Mouse (Mus musculus) liver, embryonic 14.5 days (tissue): ENCODE data around the gene Cryab. TPM values are rescaled to one million over a fixed set of nuclear protein-coding genes. Genes with fewer than 3 reads are reported as not detected.

Experiments
- ATAC-seq: fragments of 200-750 bp; cut with Nextera tagmentation; 2 replicates; pipeline ENCODE4 v1.8.0; 2017; ENCODE audit warnings: moderate number of reproducible peaks, mild to moderate bottlenecking, moderate library complexity; ENCODE audit not compliant: insufficient read depth
- DNase-seq, 3 experiments: peaks; one replicate each; pipeline ENCODE4 v3.0.0-alpha.2; 2012 to 2013; ENCODE audit warnings: low read depth in 3 of 3, low spot score in 3 of 3
- H3K27ac ChIP-seq: fragments of 300-500 bp; sonication (generic); 2 replicates; pipeline ENCODE4 v1.5.1; 2014; ENCODE audit warnings: moderate library complexity, mild to moderate bottlenecking, control low read depth, inconsistent platforms
- H3K27me3 ChIP-seq: fragments of 300-500 bp; sonication (generic); 2 replicates; pipeline ENCODE4 v1.6.1; 2014; ENCODE audit warnings: mild to moderate bottlenecking, low read length, moderate library complexity; ENCODE audit not compliant: control insufficient read depth, insufficient read depth
- H3K36me3 ChIP-seq: fragments of 300-500 bp; sonication (generic); replicated peaks from 2 replicates; pipeline ENCODE4 v1.6.1; 2014; ENCODE audit warnings: low read depth; ENCODE audit not compliant: control insufficient read depth, insufficient read depth
- H3K4me1 ChIP-seq, 2 experiments: fragments of 200-500 bp in 1 of 2; fragments of 300-500 bp in 1 of 2; sonication (generic) in 1 of 2; replicated peaks; 2 replicates each; pipeline ENCODE4 v1.6.1; 2012 to 2014; ENCODE audit warnings: antibody characterized with exemption in 1 of 2, inconsistent platforms in 1 of 2, low read length in 1 of 2; ENCODE audit not compliant: control insufficient read depth in 2 of 2, insufficient read depth in 2 of 2
- H3K4me2 ChIP-seq: fragments of 300-500 bp; sonication (generic); 2 replicates; pipeline ENCODE4 v1.6.1; 2014; ENCODE audit warnings: low read depth, mild to moderate bottlenecking, control low read depth, moderate library complexity
- H3K4me3 ChIP-seq, 2 experiments: fragments of 200-500 bp in 1 of 2; fragments of 300-500 bp in 1 of 2; sonication (generic) in 1 of 2; 2 replicates each; pipeline ENCODE4 v1.5.1; 2012 to 2014; ENCODE audit warnings: low read depth in 2 of 2, low read length in 2 of 2, mild to moderate bottlenecking in 2 of 2, control low read depth in 1 of 2, inconsistent platforms in 1 of 2, moderate library complexity in 1 of 2; ENCODE audit not compliant: insufficient read depth in 1 of 2
- H3K9ac ChIP-seq: fragments of 300-500 bp; sonication (generic); replicated peaks from 2 replicates; pipeline ENCODE4 v1.6.1; 2014; ENCODE audit warnings: mild to moderate bottlenecking, control low read depth, moderate library complexity
- H3K9me3 ChIP-seq: fragments of 300-500 bp; sonication (generic); 2 replicates; pipeline ENCODE4 v1.6.1; 2016; ENCODE audit warnings: low read length, mixed read lengths; ENCODE audit not compliant: control insufficient read depth
- CTCF ChIP-seq: IDR thresholded peaks from 2 replicates; pipeline ENCODE4 v1.5.1; 2016; ENCODE audit warnings: antibody characterized with exemption, low read depth, control low read depth
- EP300 ChIP-seq: IDR thresholded peaks from 2 replicates; pipeline ENCODE4 v1.6.1; 2016; ENCODE audit warnings: antibody characterized with exemption, low read depth
- WGBS: fragments of 180-500 bp; shearing (Covaris S2); extraction: QIAGEN DNeasy Blood & Tissue Kit; methylation state at CpG from one replicate; pipeline ENCODE4 v1.1.7; 2014; ENCODE audit not compliant: insufficient replicate concordance; 5-methylcytosine and 5-hydroxymethylcytosine counted together
- polyA plus RNA-seq, 2 experiments: library from polyadenylated mRNA; depleted of rRNA in 1 of 2; stranded (reverse) in 1 of 2; unstranded in 1 of 2; fragments of >200 nt; fragmentation: Nextera tagmentation in 1 of 2; extraction: Ambion mirVana in 1 of 2; gene quantifications; 2 replicates each; pipeline versions ENCODE4 v1.2.1 to v1.2.3; 2012 to 2014

The Cryab gene
- polyA plus RNA-seq (2012; rRNA removed) (1.7 and 2.7 TPM in 2 replicates), polyA plus RNA-seq (2014; fragmentation: Nextera tagmentation; extraction: Ambion mirVana) (4.5 and 4.7 TPM in 2 replicates)

DNA sequence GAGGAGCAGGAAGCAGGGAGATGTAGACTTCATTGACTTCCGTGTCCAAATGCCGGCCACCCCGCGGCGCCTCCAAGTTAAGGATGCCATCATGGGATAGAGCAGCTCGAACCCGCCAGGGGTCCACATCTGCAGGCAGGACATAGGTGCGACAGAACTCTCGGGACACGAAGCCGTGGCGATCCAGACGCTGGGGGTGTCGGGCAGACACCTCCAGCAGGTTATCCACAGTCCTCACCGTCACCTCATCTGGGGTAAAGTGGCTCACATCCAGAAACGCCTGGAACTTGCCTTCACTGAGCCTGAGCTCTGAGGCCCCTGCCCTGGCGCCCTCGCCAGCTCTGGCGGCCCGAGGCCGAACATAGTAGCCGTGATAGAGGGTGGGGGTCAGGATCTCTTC lies at the start of gene Cryab:
TSS of gene Cryab (plus strand) at position 3 of the 400 bp plus-strand sequence.
- DNase-seq (no peak), ATAC-seq (no peak)
- H3K4me3 ChIP-seq: no peak within 1 kb of the TSS
- no peak within 1 kb of the TSS for H3K4me2 ChIP-seq
- H3K27ac ChIP-seq: no peak within 1 kb of the TSS
- H3K36me3 ChIP-seq: no peaks in the 10 kb centered on the region
- WGBS: 58% methylated on average over 22 of the region's 22 CpGs
- no peak within 1 kb of the TSS for H3K9ac ChIP-seq
- no peaks in the 10 kb centered on the region for H3K9me3 ChIP-seq
- no peaks in the 10 kb centered on the region; the same call in 1 of the 2 replicates for H3K27me3 ChIP-seq
- no peaks in the 10 kb centered on the region for H3K4me1 ChIP-seq
- TF ChIP-seq CTCF (no peak), EP300 (no peak)

DNA sequence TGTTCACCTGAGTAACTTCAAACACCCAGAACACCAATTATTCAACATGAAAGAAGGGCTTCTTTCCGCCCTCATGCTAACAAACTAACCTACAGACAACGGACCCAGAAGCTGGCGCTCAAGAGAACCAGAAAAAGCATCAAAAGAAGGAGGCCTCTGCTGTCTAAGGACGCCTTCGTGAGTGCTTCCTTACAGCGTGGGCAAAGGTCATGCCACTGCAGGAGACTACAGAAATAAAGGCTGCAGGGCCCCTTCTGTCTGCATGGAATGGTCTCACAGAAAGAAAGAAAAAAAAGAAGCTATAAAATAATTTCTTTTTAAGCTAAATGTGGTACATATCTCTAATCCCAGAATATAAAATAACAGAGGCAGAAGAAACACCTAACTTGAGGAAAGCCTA lies 46.2 kb upstream of the Cryab start:
- Histone ChIP-seq H3K4me2 (no peak overlapping the region), H3K36me3 (no peaks in the 10 kb centered on the region), H3K4me1 (peaks cover 0 to 8% of the 10 kb centered on the region in 2 experiments; a peak in 1 of 4 replicates), H3K27ac (no peak overlapping the region), H3K4me3 (no peak overlapping the region), H3K9me3 (no peaks in the 10 kb centered on the region), H3K9ac (no peak overlapping the region), H3K27me3 (peaks cover 11% of the 10 kb centered on the region)
- ATAC-seq (no peak), DNase-seq (no peak)
- TF ChIP-seq CTCF: no peak
- no peak for TF ChIP-seq EP300
- 60% methylated on average over 6 of the region's 6 CpGs for whole genome bisulfite sequencing

DNA sequence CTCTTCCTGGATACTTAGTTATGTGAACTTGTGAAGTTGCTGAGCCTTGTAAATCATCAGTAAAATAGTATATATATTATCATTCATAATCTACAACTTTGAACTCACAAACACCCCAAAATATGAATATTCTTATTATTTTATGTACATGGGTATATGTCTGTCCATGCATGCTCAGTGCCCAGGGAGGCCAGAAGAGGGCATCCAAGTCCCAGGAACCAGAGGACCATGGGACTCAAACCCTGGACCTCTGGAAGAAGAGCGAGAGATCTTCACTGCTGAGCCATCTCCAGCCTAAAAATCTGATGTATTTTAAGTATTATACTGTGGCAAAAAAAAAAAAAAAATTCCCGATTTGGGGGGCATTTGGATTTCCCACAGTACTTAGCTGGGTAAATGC lies 42.0 kb upstream of the Cryab start:
- Histone ChIP-seq H3K27me3 (no peaks in the 10 kb centered on the region), H3K27ac (no peak overlapping the region), H3K9ac (no peak overlapping the region), H3K4me2 (no peak overlapping the region), H3K4me1 (no peaks in the 10 kb centered on the region), H3K9me3 (no peaks in the 10 kb centered on the region), H3K4me3 (no peak overlapping the region), H3K36me3 (no peaks in the 10 kb centered on the region)
- 17% methylated on average over 2 of the region's 2 CpGs for WGBS
- ATAC-seq: no peak
- no peak for DNase-seq
- TF ChIP-seq EP300: no peak
- TF ChIP-seq CTCF: peak; percentile 51; the same call in 1 of the 2 replicates

DNA sequence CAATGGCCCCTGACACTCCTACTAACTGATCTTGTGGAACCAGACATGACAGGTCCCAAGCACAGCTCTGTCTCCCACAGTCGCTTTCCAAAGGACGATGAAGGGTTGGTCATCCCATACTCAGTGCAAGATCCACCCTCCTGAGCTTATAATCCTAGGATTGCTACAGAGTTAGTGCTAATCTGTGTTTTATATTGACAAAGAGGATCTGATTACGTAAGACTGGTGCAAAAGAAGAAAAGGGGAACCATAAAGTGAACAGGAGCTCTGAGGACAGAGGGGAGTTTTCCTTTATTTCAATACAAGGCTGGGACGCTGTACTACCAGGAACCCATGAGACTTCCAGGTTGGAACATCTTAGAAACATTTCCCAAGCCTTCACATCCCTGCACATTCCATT lies 39.8 kb upstream of the Cryab start:
- H3K36me3 ChIP-seq: no peaks in the 10 kb centered on the region
- DNase-seq: no peak
- no peak overlapping the region for H3K9ac ChIP-seq
- no peak for ATAC-seq
- H3K27ac ChIP-seq: no peak overlapping the region
- no peak overlapping the region for H3K4me3 ChIP-seq
- H3K27me3 ChIP-seq: no peaks in the 10 kb centered on the region
- H3K4me1 ChIP-seq: no peaks in the 10 kb centered on the region
- no peak for TF ChIP-seq CTCF
- no peak for TF ChIP-seq EP300
- 49% methylated on average over 4 of the region's 4 CpGs for WGBS
- no peak overlapping the region for H3K4me2 ChIP-seq
- no peaks in the 10 kb centered on the region for H3K9me3 ChIP-seq

DNA sequence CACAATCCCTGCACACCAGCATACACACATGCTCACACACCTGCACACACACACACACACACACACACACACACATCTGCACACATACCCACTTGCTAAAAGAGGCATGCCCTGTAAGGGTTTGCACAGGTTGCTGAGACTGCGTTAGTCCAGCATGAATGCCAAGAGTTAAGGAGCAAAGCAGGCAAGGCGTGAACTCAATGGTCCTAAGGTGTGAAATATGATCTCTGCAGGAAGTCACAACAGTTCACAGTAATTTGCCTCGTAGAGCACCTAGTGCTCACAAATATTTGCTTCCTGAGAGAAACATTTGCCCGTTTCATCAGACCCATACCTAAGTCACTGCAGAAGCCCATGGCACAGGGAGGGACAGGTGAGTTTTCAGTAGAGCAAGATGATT lies 36.9 kb upstream of the Cryab start:
- no peak overlapping the region for H3K9ac ChIP-seq
- no peaks in the 10 kb centered on the region for H3K9me3 ChIP-seq
- no peak overlapping the region for H3K4me2 ChIP-seq
- DNase-seq: no peak
- TF ChIP-seq CTCF (no peak), EP300 (no peak)
- H3K36me3 ChIP-seq: no peaks in the 10 kb centered on the region
- no peaks in the 10 kb centered on the region for H3K27me3 ChIP-seq
- H3K4me1 ChIP-seq: no peaks in the 10 kb centered on the region
- WGBS: 41% methylated on average over 4 of the region's 4 CpGs
- H3K27ac ChIP-seq: no peak overlapping the region
- no peak for ATAC-seq
- H3K4me3 ChIP-seq: no peak overlapping the region
